In the genomic region with DNA sequence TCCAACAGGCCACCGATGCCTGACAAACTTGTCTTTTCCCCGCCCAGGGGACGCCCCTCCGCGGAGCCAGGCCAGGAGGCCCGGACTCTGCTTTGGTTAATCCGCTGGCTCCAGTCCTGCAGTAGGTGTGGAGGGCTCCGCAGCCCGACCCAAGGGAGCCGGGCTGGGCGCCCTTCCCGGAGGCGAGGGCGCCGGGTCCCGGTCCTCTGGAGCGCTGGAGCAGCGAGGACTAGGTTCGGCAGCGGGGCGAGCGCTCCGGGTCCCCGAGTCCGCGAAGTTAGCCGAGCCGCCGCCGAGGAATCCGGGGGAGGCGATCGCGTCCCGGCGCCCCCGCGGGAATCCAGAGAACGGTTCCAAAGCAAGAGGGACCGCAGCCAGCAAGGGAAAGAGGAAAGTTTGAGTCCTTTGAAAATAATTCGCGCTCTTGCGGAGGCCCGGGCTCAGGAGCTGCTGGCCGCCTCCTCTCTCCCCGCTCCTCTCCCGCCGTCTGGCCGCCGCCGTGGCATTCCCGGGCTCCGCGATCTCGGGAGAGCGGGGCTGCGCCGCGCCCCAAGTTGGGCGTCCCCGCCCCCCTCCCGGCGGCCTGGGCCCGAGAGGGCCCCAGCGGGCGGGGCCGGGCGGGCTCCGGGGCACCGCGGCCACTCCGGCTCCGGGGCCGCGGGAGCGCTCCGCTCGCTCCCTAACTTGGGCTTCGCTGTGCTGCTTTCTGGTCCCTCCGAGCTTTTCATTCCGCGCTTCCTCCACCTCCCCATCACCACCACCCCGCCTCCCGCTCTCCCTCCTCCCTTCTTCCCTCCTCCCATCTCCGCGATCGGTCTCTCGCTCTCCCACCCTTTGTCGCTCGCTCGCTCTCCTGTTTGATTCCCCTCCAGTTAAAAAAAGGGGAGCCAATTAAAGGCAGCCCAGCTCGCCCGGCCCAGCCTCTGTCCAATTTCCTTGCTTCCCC, we compare ENCODE assay signal across 7 mouse cellular contexts.
A peak's percentile ranks its signal among the peaks of the same experiment; 100 is the strongest.
DNase-seq lines count a peak whose midpoint lies in the region; ATAC-seq and TF ChIP-seq lines count a peak whose summit lies in the region.

No protein-coding gene starts in this region.

- DNase-seq in G1E (ENCODE audit: low spot score), result no peak
- DNase-seq in embryo, embryonic 10.5 days (ENCODE audit: low spot score), result peak; percentile 76
- peak; percentile 53 for DNase-seq in kidney, postnatal 14 days
- DNase-seq in right cerebral cortex, adult 18-20 months, result peak; percentile 66

- H3K27me3 ChIP-seq in E14TG2a.4 (ENCODE audit: insufficient read depth, low read length), result peaks cover 97% of the 10 kb centered on the region
- H3K27me3 ChIP-seq in G1E (ENCODE audit: insufficient read depth, low read length), result peaks cover 91% of the 10 kb centered on the region
- H3K27me3 ChIP-seq in heart, embryonic 11.5 days (ENCODE audit: control insufficient read depth, insufficient read depth, low read length), result peaks cover 70% of the 10 kb centered on the region
- peaks cover 84% of the 10 kb centered on the region for H3K27me3 ChIP-seq in liver, embryonic 16.5 days (ENCODE audit: control insufficient read depth, insufficient read depth, low read depth, low read length)

- H3K4me3 ChIP-seq in E14TG2a.4 (replicated peaks; ENCODE audit: low read length) (peak overlapping the region; percentile 79), G1E (ENCODE audit: low read depth, low read length) (peak overlapping the region; percentile 3; the same call in 1 of the 2 replicates)
- H3K4me3 ChIP-seq in heart, embryonic 11.5 days (ENCODE audit: low read depth, low read length), result peak overlapping the region; percentile 71
- peak overlapping the region; percentile 70 for H3K4me3 ChIP-seq in liver, embryonic 16.5 days (ENCODE audit: low read depth, low read length)

- no peaks in the 10 kb centered on the region for H3K9me3 ChIP-seq in E14TG2a.4 (ENCODE audit: low read length)
- H3K9me3 ChIP-seq in G1E (replicated peaks), result peaks cover 42% of the 10 kb centered on the region
- no peaks in the 10 kb centered on the region for H3K9me3 ChIP-seq in heart, embryonic 11.5 days (replicated peaks; ENCODE audit: control insufficient read depth, low read length)
- H3K9me3 ChIP-seq in liver, embryonic 16.5 days (replicated peaks; ENCODE audit: control insufficient read depth, low read length), result no peaks in the 10 kb centered on the region

- peaks cover 41% of the 10 kb centered on the region for H3K4me1 ChIP-seq in E14TG2a.4 (replicated peaks; ENCODE audit: low read depth, low read length)
- peaks cover 6% of the 10 kb centered on the region for H3K4me1 ChIP-seq in G1E (ENCODE audit: insufficient read depth, low read depth, low read length)
- peaks cover 20% of the 10 kb centered on the region for H3K4me1 ChIP-seq in heart, embryonic 11.5 days (ENCODE audit: control insufficient read depth, insufficient read depth, low read length)
- peaks cover 32% of the 10 kb centered on the region for H3K4me1 ChIP-seq in liver, embryonic 16.5 days (ENCODE audit: control insufficient read depth, low read depth, low read length)

- no peak overlapping the region for H3K27ac ChIP-seq in heart, embryonic 11.5 days (ENCODE audit: low read depth, low read length)
- peak overlapping the region; percentile 17; the same call in 1 of the 2 replicates for H3K27ac ChIP-seq in liver, embryonic 16.5 days (ENCODE audit: low read length)

- WGBS in heart, embryonic 11.5 days (ENCODE audit: insufficient replicate concordance), result under 1% methylated on average over 67 of the region's 93 CpGs
- under 1% methylated on average over 90 of the region's 93 CpGs for WGBS in liver, embryonic 16.5 days (ENCODE audit: insufficient replicate concordance)

- H3K36me3 ChIP-seq in E14TG2a.4 (ENCODE audit: insufficient read depth, low read length) (no peaks in the 10 kb centered on the region), G1E (replicated peaks) (no peaks in the 10 kb centered on the region)
- H3K36me3 ChIP-seq in heart, embryonic 11.5 days (ENCODE audit: control insufficient read depth, insufficient read depth, low read length), result no peaks in the 10 kb centered on the region
- no peaks in the 10 kb centered on the region for H3K36me3 ChIP-seq in liver, embryonic 16.5 days (ENCODE audit: control insufficient read depth, insufficient read depth)

- H3K4me2 ChIP-seq in heart, embryonic 11.5 days, result peak overlapping the region; percentile 83
- H3K4me2 ChIP-seq in liver, embryonic 16.5 days (ENCODE audit: low read depth, low read length), result peak overlapping the region; percentile 92

- no peak for ATAC-seq in G1E (ENCODE audit: extremely low read depth, insufficient number of reproducible peaks, low FRiP score, poor library complexity, severe bottlenecking)
- no peak for ATAC-seq in heart, embryonic 11.5 days (replicated peaks; ENCODE audit: insufficient number of reproducible peaks, low FRiP score, low TSS enrichment)
- peak; percentile 55 for ATAC-seq in liver, embryonic 16.5 days (ENCODE audit: low read depth)

- H3K9ac ChIP-seq in heart, embryonic 11.5 days (ENCODE audit: low read depth, low read length), result peak overlapping the region; percentile 65
- peak overlapping the region; percentile 70 for H3K9ac ChIP-seq in liver, embryonic 16.5 days (ENCODE audit: low read depth, low read length)

- no peak for TF ChIP-seq CTCF in E14TG2a.4 (conservative IDR thresholded peaks at IDR 0.05; ENCODE audit: low read length)
- no peak for TF ChIP-seq CTCF in G1E (IDR thresholded peaks at IDR 0.05; ENCODE audit: low read depth, low read length)

Comparison
In these comparisons a context has a peak if more than half of its experiments do, and no peak if none do; other contexts are left out.
1. H3K4me3 ChIP-seq: peak in every context shown above with its lines; median percentile 79 in E14TG2a.4; 71 in heart, embryonic 11.5 days; 70 in liver, embryonic 16.5 days; 3 in G1E.